Mouse (Mus musculus) kidney, postnatal 4 days (tissue): ENCODE measurements at regions not wholly inside any gene's neighbourhood (a gene's known extent, or its start where the extent isn't known, plus 50 kb on each side); places are given as distances from the start of the nearest gene placed in this dataset.
A peak's percentile ranks its signal among the peaks of the same experiment; 100 is the strongest.
"Not testable (repeated sequence)": the region's sequence is repeated elsewhere in the genome, so short reads cannot be mapped to it uniquely, and the experiment has no call there.

Source experiments
- DNase-seq, 2 experiments: peaks; one replicate each; pipeline ENCODE4 v3.0.0; 2021; ENCODE audit warnings: mixed read lengths in 2 of 2

DNA sequence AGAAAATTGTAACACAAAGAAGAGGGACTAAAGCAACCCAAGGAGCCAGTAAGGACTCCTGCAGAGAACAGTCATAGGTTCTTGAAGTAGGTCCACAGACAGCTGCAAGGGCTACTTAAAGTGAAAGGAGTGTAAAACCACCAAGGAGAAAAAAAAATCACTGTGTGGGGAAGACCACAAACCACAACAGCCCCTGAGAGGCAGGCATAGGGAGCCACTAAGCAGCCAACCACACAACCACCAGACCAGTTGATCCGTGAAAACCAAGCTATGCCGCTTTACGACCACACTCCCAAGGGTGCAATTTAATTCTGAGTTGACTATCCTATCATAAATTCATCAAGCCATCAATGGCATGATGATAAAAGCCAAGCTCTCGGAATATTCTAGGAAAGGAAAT lies 423.5 kb downstream of the Nova1 start:
- no peak for DNase-seq

DNA sequence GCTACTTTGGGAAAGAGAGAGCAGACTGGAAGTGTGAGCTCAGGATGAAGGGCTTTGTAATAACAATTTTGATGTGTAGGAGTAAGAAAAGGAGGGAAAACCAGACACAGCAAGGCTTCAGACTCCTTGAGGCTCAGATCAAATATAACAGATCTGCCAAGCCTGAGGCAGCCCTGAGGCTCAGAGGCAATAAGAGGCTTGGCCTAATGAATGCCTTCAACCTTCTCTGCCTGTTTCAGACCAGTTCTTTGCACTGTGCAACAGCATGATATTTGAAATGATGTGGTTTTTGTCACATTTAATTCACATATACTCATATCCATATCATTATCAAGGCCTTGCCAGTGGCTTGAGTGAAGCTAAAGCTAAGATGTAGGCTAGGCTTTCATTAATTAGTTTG lies 425.0 kb downstream of the Nova1 start:
- no peak for DNase-seq

DNA sequence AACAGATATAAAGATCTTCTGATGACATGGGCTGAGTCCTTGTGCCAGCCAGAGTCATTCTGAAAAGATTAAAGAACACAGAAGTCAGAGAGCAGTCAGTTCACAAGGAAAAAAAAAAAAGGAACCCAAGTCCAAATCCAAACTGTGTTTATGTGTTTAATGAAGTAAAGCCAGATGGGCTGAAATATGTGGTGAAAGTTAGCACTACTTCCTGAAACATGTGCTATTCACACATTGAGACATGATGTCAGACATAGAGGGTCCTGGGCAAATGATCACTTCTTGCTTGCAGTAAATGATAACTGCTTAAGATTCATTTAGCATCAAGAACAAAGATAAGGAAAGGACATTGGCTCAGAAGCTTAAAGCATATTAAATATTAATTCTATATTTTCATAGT lies 439.8 kb downstream of the Nova1 start:
- no peak for DNase-seq

DNA sequence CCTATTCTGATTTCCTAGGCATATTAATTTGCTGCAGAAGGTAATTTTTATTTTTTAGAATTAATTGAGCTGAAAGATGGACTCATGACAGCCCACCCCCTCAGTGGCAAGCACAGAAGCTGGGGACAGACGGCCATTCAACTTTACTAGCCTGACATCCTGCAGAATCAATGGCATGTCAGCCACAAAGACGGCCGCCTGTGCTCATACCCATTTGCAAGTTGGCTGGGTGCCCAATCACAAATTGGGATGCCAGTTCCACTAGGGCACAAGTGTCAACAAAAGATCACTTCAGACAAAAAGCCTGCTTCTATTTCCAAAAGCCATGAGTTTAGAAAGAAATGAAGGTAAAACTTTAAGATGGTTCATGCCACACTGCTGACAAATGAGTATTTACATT lies 447.0 kb downstream of the Nova1 start:
- no peak for DNase-seq

DNA sequence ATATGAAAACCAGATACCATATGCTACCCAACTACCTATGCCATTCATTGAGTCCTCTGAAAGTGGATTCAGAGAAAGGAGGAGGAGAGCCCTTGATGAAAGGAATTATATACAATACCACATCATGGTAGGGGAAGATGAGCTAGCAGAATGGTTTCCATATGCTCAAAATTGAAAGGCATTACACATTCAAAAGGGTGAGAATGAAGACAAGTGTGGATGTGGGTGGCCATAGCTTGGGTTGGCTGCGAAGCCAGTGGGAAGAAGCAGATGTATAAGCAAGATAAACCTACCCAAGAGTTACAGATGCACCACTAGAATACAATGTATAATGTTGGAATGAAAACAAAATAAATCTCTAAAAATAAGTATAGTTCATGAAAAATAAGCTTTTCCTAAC lies 485.4 kb downstream of the Nova1 start:
- DNase-seq = no peak

DNA sequence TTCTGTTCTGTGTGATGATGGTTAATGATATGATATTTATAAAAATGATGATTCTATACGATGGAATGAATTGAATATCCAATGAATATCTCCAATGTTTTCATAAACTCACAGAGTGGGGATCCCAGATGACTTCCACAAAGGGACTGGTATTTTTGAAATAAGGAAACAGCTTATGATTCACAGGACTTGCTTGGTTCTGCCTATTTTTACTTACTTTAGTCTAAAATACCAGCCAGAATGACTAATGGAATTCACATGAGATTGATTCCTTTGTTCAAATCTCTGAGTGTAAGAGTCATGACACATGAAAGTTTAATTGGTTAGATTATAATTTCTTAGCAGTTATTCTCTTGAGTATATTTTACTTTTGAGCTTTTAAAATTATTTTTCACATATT lies 490.9 kb downstream of the Nova1 start:
- no peak for DNase-seq

DNA sequence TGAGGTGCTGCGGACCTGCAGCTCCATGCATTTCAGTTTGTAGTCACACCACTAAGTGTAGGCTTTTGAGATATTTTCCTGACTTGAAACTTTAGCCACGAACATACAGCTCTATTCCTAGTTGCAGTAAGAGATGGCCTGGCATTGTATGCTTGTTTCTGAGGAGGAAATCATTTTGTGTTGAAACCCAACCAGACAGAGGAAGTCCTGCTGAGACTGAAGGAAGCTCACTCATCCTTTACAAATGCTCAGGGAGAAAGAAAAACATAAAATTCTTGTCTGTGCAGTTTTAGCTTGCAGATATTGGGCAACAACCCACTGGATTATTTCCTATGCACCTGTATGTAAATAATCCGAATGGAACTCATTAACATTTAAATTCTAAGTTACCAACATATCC lies 495.5 kb downstream of the Nova1 start:
- no peak for DNase-seq

DNA sequence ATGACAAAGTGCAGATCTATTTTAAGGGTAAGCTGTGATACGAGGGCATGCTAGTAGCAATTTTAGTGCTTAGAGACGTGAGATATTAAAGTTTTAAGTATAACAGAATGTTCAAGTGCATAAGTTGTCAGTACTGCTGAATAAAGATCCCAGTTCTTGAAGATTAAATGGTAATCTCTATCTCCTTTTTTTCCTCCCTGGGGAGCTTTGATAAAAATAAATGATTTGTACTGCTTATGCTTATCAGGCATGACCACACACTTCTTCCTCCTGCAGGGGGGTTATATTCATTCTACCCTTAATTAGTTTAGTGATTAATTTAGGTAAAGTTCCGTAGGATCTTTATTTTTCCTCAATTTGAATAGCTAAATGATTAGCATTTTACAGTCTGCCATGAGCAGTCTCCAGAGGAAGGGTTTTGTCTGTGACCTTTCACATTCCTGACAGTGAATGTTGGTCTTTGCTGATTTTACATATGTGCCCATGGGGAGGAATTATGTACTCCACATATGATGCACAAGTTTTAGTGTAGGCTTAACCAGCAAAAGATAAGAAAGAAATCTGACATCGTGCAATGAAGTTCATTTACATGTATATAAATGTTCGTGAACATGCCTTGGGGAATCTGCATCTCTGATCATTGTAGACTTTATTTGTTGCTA lies 515.5 kb downstream of the Nova1 start:
- DNase-seq = no peak

DNA sequence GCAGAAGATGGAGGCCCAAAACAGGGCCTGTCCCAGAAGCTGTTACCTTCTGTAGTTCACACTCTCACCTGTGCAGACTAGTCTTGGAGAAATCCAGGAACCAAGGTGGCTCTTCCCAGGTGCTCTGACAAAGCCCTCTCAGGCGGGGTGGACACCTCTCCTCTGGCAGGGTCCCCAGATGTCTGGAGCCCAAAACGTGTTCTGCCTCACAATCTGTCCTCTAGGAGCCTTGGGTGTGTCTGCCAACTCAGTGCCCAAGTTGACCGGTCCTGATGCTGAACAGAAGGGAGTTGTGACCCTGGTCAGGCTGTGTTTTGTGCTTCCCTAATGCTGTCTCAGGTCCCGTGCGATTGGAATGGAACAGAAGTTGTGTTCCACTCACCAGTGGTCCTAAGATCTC lies 519.8 kb downstream of the Nova1 start:
- DNase-seq = no peak

DNA sequence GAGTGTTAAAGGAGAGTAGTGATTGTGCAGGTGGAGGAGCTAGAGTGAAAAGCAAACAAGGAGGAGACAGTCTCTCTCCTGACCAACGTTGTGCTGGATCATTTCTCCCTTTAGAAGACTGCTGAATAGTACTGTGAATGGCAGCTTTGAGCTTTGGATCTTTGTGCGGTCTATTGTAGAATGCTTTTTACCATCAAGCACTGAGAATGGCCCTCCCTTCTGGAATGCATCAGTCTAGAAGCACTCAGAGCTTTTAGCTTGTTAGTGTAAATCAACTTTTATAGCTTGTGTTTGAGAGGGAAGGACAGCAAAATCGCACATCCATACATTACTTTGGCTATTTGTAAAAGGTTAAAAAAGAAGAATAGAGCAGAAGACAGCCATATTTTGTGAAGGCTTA lies 534.2 kb downstream of the Nova1 start:
- no peak for DNase-seq

DNA sequence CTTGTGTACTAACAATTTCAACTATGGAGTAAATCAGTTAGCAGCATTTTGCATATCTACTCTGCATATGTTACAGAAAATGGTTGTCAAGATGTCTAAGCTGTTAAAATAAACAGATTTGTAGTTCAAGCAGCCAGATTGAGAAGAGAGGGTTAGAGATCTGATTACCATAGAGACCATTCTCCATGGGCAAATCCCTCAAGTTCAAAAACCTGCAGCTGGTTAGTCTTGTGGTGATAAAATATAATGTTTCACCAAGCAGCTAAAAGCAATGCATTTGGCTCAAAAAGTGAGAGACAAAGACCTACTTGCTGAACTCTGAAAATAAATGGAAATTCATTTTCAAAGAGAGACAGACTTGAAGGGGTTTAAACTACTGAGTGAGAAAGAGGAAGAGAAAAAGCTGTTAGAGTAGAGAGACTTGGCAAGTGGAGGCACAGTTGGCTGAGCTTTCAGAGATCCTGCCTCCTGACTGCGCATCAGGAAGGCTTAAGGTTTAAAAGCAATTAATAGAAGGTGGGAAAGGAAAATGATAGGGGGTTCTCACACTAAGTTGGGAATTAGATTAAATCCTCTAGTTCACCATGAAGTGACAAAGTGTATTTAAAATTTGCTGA lies 570.2 kb downstream of the Nova1 start:
- no peak for DNase-seq

DNA sequence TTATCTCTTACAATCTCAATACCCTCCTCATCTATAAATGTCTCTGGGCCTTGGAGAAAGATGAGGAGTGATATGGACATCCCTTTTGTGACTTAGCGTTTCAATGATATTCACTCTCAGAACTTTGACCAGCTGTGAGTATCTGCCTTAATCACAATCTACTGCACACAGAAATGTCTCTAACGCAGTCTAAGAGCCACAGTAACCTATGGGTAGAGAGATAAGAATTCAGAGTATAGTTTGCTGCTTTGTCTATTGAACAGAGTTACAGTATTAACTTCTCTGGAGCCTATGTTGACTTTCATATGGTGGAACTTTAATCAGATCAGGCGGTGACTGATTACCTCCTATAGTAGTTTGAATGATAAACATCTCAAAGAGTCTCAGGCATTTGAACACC lies 573.8 kb downstream of the Nova1 start:
- DNase-seq = no peak

DNA sequence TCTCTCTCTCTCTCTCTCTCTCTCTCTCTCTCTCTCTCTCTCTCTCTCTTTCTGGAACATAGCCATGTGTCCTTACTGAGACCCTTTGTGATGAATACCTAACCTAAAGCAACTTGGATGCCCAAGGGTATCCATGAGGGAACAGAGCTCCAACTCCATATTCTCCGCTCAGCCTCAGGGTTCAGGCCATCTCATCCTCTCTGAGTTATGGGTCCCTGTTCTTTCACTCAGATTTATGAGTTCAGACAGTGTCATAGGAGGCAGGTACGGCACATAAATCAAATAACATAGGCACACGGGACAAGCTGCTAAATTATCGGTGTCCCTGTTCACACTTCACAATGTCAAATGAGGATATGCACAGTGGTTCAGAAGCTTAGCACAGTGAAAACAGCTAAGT lies 586.4 kb downstream of the Nova1 start:
- DNase-seq = no peak

DNA sequence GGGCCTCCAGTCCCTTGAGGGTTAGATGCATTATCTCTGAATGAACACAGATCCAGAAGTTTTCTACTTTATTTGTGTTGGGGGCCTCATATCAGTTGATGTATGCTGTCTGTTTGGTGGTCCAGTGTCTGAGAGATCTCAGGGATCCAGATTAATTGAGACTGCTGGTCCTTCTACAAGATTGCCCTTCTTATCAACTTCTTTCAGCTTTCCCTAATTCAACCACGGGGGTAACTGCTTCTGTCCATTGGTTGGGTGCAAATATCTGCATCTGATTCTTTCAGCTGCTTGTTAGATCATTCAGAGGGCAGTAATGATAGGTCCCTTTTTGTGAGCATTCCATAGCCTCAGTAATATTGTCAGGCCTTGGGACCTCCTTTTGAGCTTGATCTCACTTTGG lies 603.4 kb downstream of the Nova1 start:
- DNase-seq = not testable (repeated sequence)

DNA sequence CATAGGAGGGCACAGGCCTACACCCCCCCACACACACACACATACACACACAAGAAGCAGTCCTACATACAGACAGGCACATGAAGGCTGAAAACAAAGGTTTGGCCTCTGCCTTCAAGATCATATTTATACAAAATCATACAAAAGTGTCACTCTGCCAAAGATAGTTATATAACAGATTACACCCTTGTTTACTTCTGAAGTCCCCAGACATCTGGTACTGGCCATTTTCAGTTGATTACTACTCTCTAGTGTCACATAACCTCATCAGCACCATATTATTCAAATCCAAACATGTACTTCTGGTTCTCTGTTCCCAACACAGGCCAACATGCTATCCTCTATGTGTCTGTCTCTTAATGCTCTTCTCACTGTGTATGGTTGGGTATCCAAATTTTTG lies 619.7 kb downstream of the Nova1 start:
- no peak for DNase-seq

DNA sequence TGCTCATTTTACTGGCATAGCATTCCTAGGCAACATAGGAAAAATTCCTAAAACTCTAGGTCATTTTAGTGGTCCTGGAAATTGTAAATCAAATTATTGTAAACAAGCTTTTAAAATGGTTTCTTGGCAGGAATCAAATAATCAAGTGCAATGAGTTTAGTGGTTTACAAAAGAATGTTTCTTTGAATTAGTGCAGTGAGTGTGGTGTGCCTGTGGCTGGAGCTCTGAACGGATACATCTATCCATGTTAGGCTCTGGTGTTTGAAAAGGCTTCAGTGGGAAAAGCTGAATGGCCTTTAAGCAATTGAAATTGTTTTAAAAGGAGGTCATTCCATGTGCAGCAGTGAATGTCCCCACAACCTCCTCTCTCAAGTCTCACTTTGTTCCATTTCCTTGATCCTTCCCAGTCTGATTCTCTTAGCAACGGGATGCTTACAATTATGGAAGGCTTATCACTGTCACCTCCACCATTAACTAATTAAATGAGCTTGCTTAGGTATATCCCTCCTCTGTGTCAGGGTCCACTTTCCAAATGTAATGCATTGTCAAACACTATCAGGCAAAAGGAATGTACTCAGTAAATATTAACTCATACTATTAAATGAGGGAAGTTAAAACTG lies 621.1 kb downstream of the Nova1 start:
- peak; percentile 2 to 7 for DNase-seq

DNA sequence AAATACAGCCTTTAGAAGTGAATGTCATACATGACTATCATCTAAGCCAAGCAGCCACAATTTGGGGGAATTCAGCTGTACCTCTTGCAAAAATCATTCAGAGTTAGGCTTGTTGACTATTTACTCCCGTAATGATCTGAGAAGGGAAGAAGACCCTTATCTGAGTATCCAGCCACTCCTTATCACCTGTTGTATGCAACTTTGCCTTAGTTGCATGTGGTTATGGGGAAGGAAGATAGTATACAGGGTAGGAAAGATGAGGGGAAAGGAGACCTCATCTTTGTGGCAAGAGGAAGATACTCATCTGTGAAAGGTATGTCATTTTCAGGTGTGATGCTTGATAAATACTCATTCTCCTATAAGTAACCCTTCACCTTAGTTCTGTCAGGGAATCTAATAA lies 624.6 kb downstream of the Nova1 start:
- DNase-seq = no peak
